Mouse (Mus musculus): ENCODE data around the gene Vmn2r32.
"Not testable (repeated sequence)": the region's sequence is repeated elsewhere in the genome, so short reads cannot be mapped to it uniquely, and the experiment has no call there.

Vmn2r32 gene

GRCm38 (mm10) chr7:7479918-7480317, at the start of gene Vmn2r32:
Gene Vmn2r32, minus strand, starts transcription at chr7:7480018.
- not testable (repeated sequence) for DNase-seq (ENCODE audit: low read depth)

All from c-Kit-positive CD71-negative TER-119-negative erythroid progenitor cells, embryonic 14.5 days (primary cell).